Mouse (Mus musculus): ENCODE measurements around the gene Gm20479.

GRCm38 (mm10) chr7:27379836-27380235 lies 22.6 kb upstream of the Gm20479 start:
- no peak for TF ChIP-seq CTCF (IDR thresholded peaks at IDR 0.05; ENCODE audit: control insufficient read depth, insufficient read depth, insufficient read length)
- no peak for TF ChIP-seq CEBPB (IDR thresholded peaks at IDR 0.05; ENCODE audit: low read depth)
- no peak for TF ChIP-seq USF1 (IDR thresholded peaks at IDR 0.05; ENCODE audit: low read depth)
- TF ChIP-seq MAX (IDR thresholded peaks at IDR 0.05), result no peak
- TF ChIP-seq MYOG (IDR thresholded peaks at IDR 0.05; ENCODE audit: control insufficient read depth, extremely low read depth, insufficient read length), result no peak
- no peak for TF ChIP-seq MYOD1 (IDR thresholded peaks at IDR 0.05; ENCODE audit: control insufficient read depth, insufficient read length, low read depth)

All from C2C12 (cell line).